Mouse (Mus musculus) kidney, adult 8-10 months (tissue): ENCODE measurements around the gene Kctd7.
A peak's percentile ranks its signal among the peaks of the same experiment; 100 is the strongest.

ENCODE experiments used
- DNase-seq, 2 experiments: peaks; one replicate each; pipeline ENCODE4 v3.0.0; 2022

Gene Kctd7

GRCm38 (mm10) chr5:130144334-130145312, at the start of gene Kctd7:
Gene Kctd7, plus strand, starts transcription at chr5:130144861.
- DNase-seq: peak; percentile 97 to 98

- DNase-seq: no peak
Measured at GRCm38 (mm10) chr5:130096754-130097153, 47.9 kb upstream of the Kctd7 start.

GRCm38 (mm10) chr5:130097837-130098236, 46.8 kb upstream of the Kctd7 start:
- no peak for DNase-seq

GRCm38 (mm10) chr5:130101724-130102123, 42.9 kb upstream of the Kctd7 start:
- DNase-seq: no peak

GRCm38 (mm10) chr5:130109348-130109747, 35.3 kb upstream of the Kctd7 start:
- no peak for DNase-seq

- DNase-seq: no peak
Measured at GRCm38 (mm10) chr5:130110632-130111464, 33.8 kb upstream of the Kctd7 start.

GRCm38 (mm10) chr5:130112653-130113052, 32.0 kb upstream of the Kctd7 start:
- DNase-seq: no peak

GRCm38 (mm10) chr5:130116116-130116515, 28.5 kb upstream of the Kctd7 start:
- DNase-seq: no peak

GRCm38 (mm10) chr5:130116857-130117256, 27.8 kb upstream of the Kctd7 start:
- no peak for DNase-seq

- no peak for DNase-seq
Measured at GRCm38 (mm10) chr5:130117932-130118331, 26.7 kb upstream of the Kctd7 start.

GRCm38 (mm10) chr5:130119236-130119635, 25.4 kb upstream of the Kctd7 start:
- DNase-seq: no peak

GRCm38 (mm10) chr5:130120070-130120736, 24.5 kb upstream of the Kctd7 start:
- DNase-seq: no peak

GRCm38 (mm10) chr5:130120904-130121303, 23.8 kb upstream of the Kctd7 start:
- no peak for DNase-seq

- DNase-seq: no peak
Measured at GRCm38 (mm10) chr5:130122355-130122754, 22.3 kb upstream of the Kctd7 start.

- DNase-seq: no peak
Measured at GRCm38 (mm10) chr5:130124271-130124670, 20.4 kb upstream of the Kctd7 start.

GRCm38 (mm10) chr5:130128686-130129523, 15.8 kb upstream of the Kctd7 start:
- no peak for DNase-seq

- no peak for DNase-seq
Measured at GRCm38 (mm10) chr5:130129524-130129793, 15.2 kb upstream of the Kctd7 start.

- no peak for DNase-seq
Measured at GRCm38 (mm10) chr5:130136597-130136996, 8.1 kb upstream of the Kctd7 start.

- peak; percentile 62 to 88 for DNase-seq
Measured at GRCm38 (mm10) chr5:130139393-130139792, 5.3 kb upstream of the Kctd7 start.

- no peak for DNase-seq
Measured at GRCm38 (mm10) chr5:130141138-130141537, 3.5 kb upstream of the Kctd7 start.

GRCm38 (mm10) chr5:130142041-130142440, 2.6 kb upstream of the Kctd7 start:
- no peak for DNase-seq

GRCm38 (mm10) chr5:130143101-130143500, 1.6 kb upstream of the Kctd7 start:
- DNase-seq: no peak
